8 mouse cellular contexts compared by ENCODE assay signal in genomic region chrX:134275715-134276114, GRCm38 (mm10). TPM values are rescaled to one million over a fixed set of nuclear protein-coding genes. Genes with fewer than 3 reads are reported as not detected.
DNase-seq lines count a peak whose midpoint lies in the region; ATAC-seq and TF ChIP-seq lines count a peak whose summit lies in the region.

No protein-coding gene starts in this region.

- peak overlapping the region; percentile 71 for H3K27ac ChIP-seq in heart, adult 2 months
- no peak overlapping the region for H3K27ac ChIP-seq in neural tube, embryonic 12.5 days

- H3K4me3 ChIP-seq in heart, adult 2 months: peak overlapping the region; percentile 49; the same call in 1 of the 2 replicates
- no peak overlapping the region for H3K4me3 ChIP-seq in neural tube, embryonic 12.5 days

- no peak for TF ChIP-seq CTCF in heart, adult 2 months (IDR thresholded peaks at IDR 0.05)

- no peaks in the 10 kb centered on the region for H3K79me2 ChIP-seq in heart, adult 2 months (replicated peaks; ENCODE audit: control insufficient read depth, insufficient read depth, low read length)

- WGBS in heart, adult 2 months: 37% methylated on average over 6 of the region's 6 CpGs
- 15% methylated on average over 6 of the region's 6 CpGs for WGBS in neural tube, embryonic 12.5 days

- H3K36me3 ChIP-seq in heart, adult 2 months (ENCODE audit: control insufficient read depth, insufficient read depth, low read length): no peaks in the 10 kb centered on the region
- H3K36me3 ChIP-seq in neural tube, embryonic 12.5 days: no peaks in the 10 kb centered on the region

- H3K9me3 ChIP-seq in neural tube, embryonic 12.5 days: no peaks in the 10 kb centered on the region

- intact Hi-C loops in left cerebral cortex, postnatal 4 days (cut with DNase I): no loop called here
- intact Hi-C loops in left cerebral cortex, postnatal 14 days (cut with DNase I): no loop called here
- intact Hi-C loops in heart, adult 2 months (cut with DNase I): loop anchor here (2.0 kb wide), 1 partner anchor 31 kb away; no protein-coding TSS in a partner anchor

- no peaks in the 10 kb centered on the region; the same call in 1 of the 2 replicates for H3K4me1 ChIP-seq in heart, adult 2 months (ENCODE audit: control insufficient read depth, insufficient read depth, low read length)
- H3K4me1 ChIP-seq in neural tube, embryonic 12.5 days: no peaks in the 10 kb centered on the region

- no peak for TF ChIP-seq POLR2A in heart, adult 2 months (IDR thresholded peaks at IDR 0.05; ENCODE audit: insufficient read depth, low read depth, low read length)

- no peak overlapping the region; the same call in 1 of the 2 replicates for H3K9ac ChIP-seq in heart, adult 2 months (ENCODE audit: low read depth, low read length)
- H3K9ac ChIP-seq in neural tube, embryonic 12.5 days: no peak overlapping the region

- no peaks in the 10 kb centered on the region for H3K27me3 ChIP-seq in heart, adult 2 months (ENCODE audit: control insufficient read depth, insufficient read depth, low read length)
- H3K27me3 ChIP-seq in neural tube, embryonic 12.5 days (replicated peaks): 0 out of 2 replicates have a peak, but pooled peaks cover 5% of the 10 kb centered on the region

- no peak overlapping the region for H3K4me2 ChIP-seq in neural tube, embryonic 12.5 days (replicated peaks)

- peak; percentile 9 for DNase-seq in left cerebral cortex, postnatal 4 days
- no peak for DNase-seq in left cerebral cortex, postnatal 14 days (ENCODE audit: low spot score in 2 of 2)
- DNase-seq in adrenal gland, adult 2 months: peak; percentile 64
- DNase-seq in heart, adult 2 months: peak; percentile 12 to 28
- DNase-seq in kidney, adult 18-20 months: peak; percentile 49
- no peak for DNase-seq in right cerebral cortex, postnatal 10 days (ENCODE audit: low spot score in 2 of 2)
- DNase-seq in urinary bladder, postnatal 4 days (ENCODE audit: low spot score in 2 of 2): no peak

- peak; percentile 73 for ATAC-seq in neural tube, embryonic 12.5 days (ENCODE audit: low FRiP score, low read depth)

- TF ChIP-seq EP300 in heart, adult 2 months (IDR thresholded peaks at IDR 0.05; ENCODE audit: insufficient read depth, low read depth, low read length): no peak

RNA-seq across cellular contexts. Expression of gene Trmt2b, which starts 1.1 kb away (rescaled TPM):
- 1 to 10 TPM; 2.5 to 4.1 TPM for total RNA-seq in left cerebral cortex, postnatal 4 days (2021)
- total RNA-seq in left cerebral cortex, postnatal 14 days (2021): 1 to 10 TPM; 6.1 to 7.9 TPM
- 10 to 100 TPM; 35.7 to 48.7 TPM for total RNA-seq in adrenal gland, adult 2 months (2021)
- polyA plus RNA-seq in adrenal gland, adult 2 months (2012; rRNA removed): 5.2 and 6.3 TPM in 2 replicates
- total RNA-seq in heart, adult 2 months (2021): 10 to 100 TPM; 37.9 to 57.6 TPM
- polyA plus RNA-seq in heart, adult 2 months (2012; rRNA removed): 26.0 and 56.7 TPM in 2 replicates
- polyA plus RNA-seq in neural tube, embryonic 12.5 days (2016; fragmentation: Nextera tagmentation; extraction: Ambion mirVana): 5.0 and 6.1 TPM in 2 replicates

RNA-seq across cellular contexts. Expression of gene Tmem35a, which starts 19.3 kb away (rescaled TPM):
- total RNA-seq in left cerebral cortex, postnatal 4 days (2021): 100 to 1,000 TPM; 112 to 117 TPM
- total RNA-seq in left cerebral cortex, postnatal 14 days (2021): 10 to 100 TPM; 70.8 to 74.6 TPM
- 100 to 1,000 TPM; 189 to 314 TPM for total RNA-seq in adrenal gland, adult 2 months (2021)
- 122 and 133 TPM in 2 replicates for polyA plus RNA-seq in adrenal gland, adult 2 months (2012; rRNA removed)
- total RNA-seq in heart, adult 2 months (2021): 1 to 10 TPM; 3.4 to 3.7 TPM
- polyA plus RNA-seq in heart, adult 2 months (2012; rRNA removed): 3.9 and 5.3 TPM in 2 replicates
- 42.7 and 44.2 TPM in 2 replicates for polyA plus RNA-seq in neural tube, embryonic 12.5 days (2016; fragmentation: Nextera tagmentation; extraction: Ambion mirVana)

RNA-seq across cellular contexts. Expression of gene Cenpi, which starts 32.2 kb away (rescaled TPM):
- total RNA-seq in left cerebral cortex, postnatal 4 days (2021): 1 to 10 TPM; 2.0 to 2.4 TPM
- total RNA-seq in left cerebral cortex, postnatal 14 days (2021): 1 to 10 TPM in 1 of 2 experiments, under 1 TPM in 1; 0.70 to 1.7 TPM
- total RNA-seq in adrenal gland, adult 2 months (2021): 1 to 10 TPM; 2.2 to 3.5 TPM
- 0.25 TPM in 2 replicates for polyA plus RNA-seq in adrenal gland, adult 2 months (2012; rRNA removed)
- under 1 TPM; 0.10 to 0.48 TPM for total RNA-seq in heart, adult 2 months (2021)
- polyA plus RNA-seq in heart, adult 2 months (2012; rRNA removed): 0.12 and 0.21 TPM in 2 replicates
- 15.7 and 19.2 TPM in 2 replicates for polyA plus RNA-seq in neural tube, embryonic 12.5 days (2016; fragmentation: Nextera tagmentation; extraction: Ambion mirVana)

RNA-seq across cellular contexts. Expression of gene Nox1, which starts 54.0 kb away (rescaled TPM):
- not detected for total RNA-seq in left cerebral cortex, postnatal 4 days (2021)
- total RNA-seq in left cerebral cortex, postnatal 14 days (2021): under 1 TPM in 1 of 2 experiments, not detected in 1; 0.44 TPM
- under 1 TPM in 1 of 2 experiments, not detected in 1; 0.86 TPM for total RNA-seq in adrenal gland, adult 2 months (2021)
- not detected in 2 replicates for polyA plus RNA-seq in adrenal gland, adult 2 months (2012; rRNA removed)
- total RNA-seq in heart, adult 2 months (2021): under 1 TPM in 1 of 2 experiments, not detected in 1; 0.34 TPM
- not detected in 2 replicates for polyA plus RNA-seq in heart, adult 2 months (2012; rRNA removed)
- polyA plus RNA-seq in neural tube, embryonic 12.5 days (2016; fragmentation: Nextera tagmentation; extraction: Ambion mirVana): 0.11 TPM in 1 of 2 replicates, not detected in the other

Comparison
In these comparisons a context has a peak if more than half of its experiments do, and no peak if none do; other contexts are left out.
1. DNase-seq: peak in left cerebral cortex, postnatal 4 days (single experiment), adrenal gland, adult 2 months (single experiment), heart, adult 2 months (2 of 2) and kidney, adult 18-20 months (single experiment); none in left cerebral cortex, postnatal 14 days (0 of 2), right cerebral cortex, postnatal 10 days (0 of 2) and urinary bladder, postnatal 4 days (0 of 2).
2. RNA of gene Trmt2b, which starts 1.1 kb away (total RNA-seq): 37.9 to 57.6 TPM in heart, adult 2 months and 35.7 to 48.7 TPM in adrenal gland, adult 2 months; 6.1 to 7.9 TPM in left cerebral cortex, postnatal 14 days and 2.5 to 4.1 TPM in left cerebral cortex, postnatal 4 days; every median in the first group is over 4 times any median in the second.
3. RNA of gene Tmem35a, which starts 19.3 kb away (total RNA-seq): 189 to 314 TPM in adrenal gland, adult 2 months, 112 to 117 TPM in left cerebral cortex, postnatal 4 days and 70.8 to 74.6 TPM in left cerebral cortex, postnatal 14 days; 3.4 to 3.7 TPM in heart, adult 2 months; every median in the first group is over 10 times any median in the second.